8 mouse cellular contexts compared by ENCODE assay signal in the genomic region with DNA sequence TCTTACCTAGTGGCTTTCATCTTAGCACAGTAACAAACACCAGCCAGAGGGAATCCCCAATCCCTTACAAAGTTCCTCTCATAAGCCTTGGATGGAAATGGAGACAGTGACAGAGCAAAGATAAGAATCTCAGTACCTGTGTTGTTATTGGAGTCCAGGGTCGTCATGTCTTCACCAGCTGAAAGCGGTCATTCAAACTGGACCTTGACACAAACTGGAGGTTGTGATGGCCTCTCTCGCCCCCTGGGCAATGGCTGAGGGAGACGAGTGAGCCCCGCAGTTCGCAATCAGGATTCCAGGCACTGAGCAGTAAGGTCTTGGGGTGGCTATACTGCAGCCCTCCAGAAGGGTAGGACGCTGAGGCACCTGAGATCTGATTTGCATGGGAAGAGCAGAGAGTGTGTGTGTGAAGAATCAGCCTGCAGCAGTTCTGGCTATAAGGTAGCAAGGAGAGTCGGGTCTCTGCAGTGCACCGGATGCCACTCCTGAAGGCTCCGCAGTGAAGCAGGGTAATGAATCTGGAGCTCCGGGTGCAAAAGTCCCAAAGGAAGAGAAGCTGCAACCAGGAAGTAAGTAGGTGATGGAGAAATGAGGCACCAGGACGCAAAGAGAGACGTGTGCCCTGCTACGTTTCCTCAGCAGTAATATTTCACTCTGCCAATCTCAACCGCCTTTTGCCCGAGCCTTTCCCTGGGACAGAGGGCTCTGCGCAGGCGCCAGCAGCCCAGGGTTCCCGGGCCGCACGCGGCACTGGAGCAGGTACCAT. TPM values are rescaled to one million over a fixed set of nuclear protein-coding genes. Genes with fewer than 3 reads are reported as not detected.
DNase-seq lines count a peak whose midpoint lies in the region; ATAC-seq lines count a peak whose summit lies in the region.

Nr1d1 (minus strand) TSS at position 752 of the 766 bp plus-strand sequence.

- no peaks in the 10 kb centered on the region for H3K9me3 ChIP-seq in forebrain, embryonic 11.5 days (ENCODE audit: control insufficient read depth, low read length)
- H3K9me3 ChIP-seq in limb, embryonic 15.5 days, result no peaks in the 10 kb centered on the region

- H3K4me3 ChIP-seq in forebrain, embryonic 11.5 days (ENCODE audit: low read depth, low read length), result peak within 1 kb of the TSS; percentile 28
- peak within 1 kb of the TSS; percentile 37 for H3K4me3 ChIP-seq in limb, embryonic 15.5 days

- no peak for DNase-seq in frontal cortex, postnatal 25 days (ENCODE audit: low spot score in 2 of 2)
- peak; percentile 47 for DNase-seq in CD4-positive, CD25-positive, alpha-beta regulatory T cell, adult 2 months (ENCODE audit: low read depth, low spot score)
- no peak for DNase-seq in forebrain, embryonic 11.5 days (ENCODE audit: low spot score)
- DNase-seq in heart, postnatal 4 days, result no peak
- no peak for DNase-seq in embryo, embryonic 11 days

- H3K27me3 ChIP-seq in forebrain, embryonic 11.5 days (ENCODE audit: control insufficient read depth, insufficient read depth, low read length), result no peaks in the 10 kb centered on the region
- H3K27me3 ChIP-seq in limb, embryonic 15.5 days, result no peaks in the 10 kb centered on the region

- WGBS in forebrain, embryonic 11.5 days, result 1% methylated on average over 22 of the region's 22 CpGs
- WGBS in limb, embryonic 15.5 days, result 1% methylated on average over 22 of the region's 22 CpGs

- peak within 1 kb of the TSS; percentile 45 for H3K9ac ChIP-seq in forebrain, embryonic 11.5 days (ENCODE audit: low read length)
- H3K9ac ChIP-seq in limb, embryonic 15.5 days, result no peak within 1 kb of the TSS

- H3K36me3 ChIP-seq in forebrain, embryonic 11.5 days (ENCODE audit: control insufficient read depth, insufficient read depth, low read length), result no peaks in the 10 kb centered on the region
- peaks cover 12% of the 10 kb centered on the region; the same call in 1 of the 2 replicates for H3K36me3 ChIP-seq in limb, embryonic 15.5 days

- peaks cover 29% of the 10 kb centered on the region for H3K4me1 ChIP-seq in forebrain, embryonic 11.5 days (replicated peaks; ENCODE audit: control insufficient read depth, insufficient read depth, low read length)
- H3K4me1 ChIP-seq in limb, embryonic 15.5 days, result peaks cover 62% of the 10 kb centered on the region

- peak; percentile 27 for ATAC-seq in frontal cortex, adult (ENCODE audit: low TSS enrichment)
- ATAC-seq in forebrain, embryonic 11.5 days (replicated peaks; ENCODE audit: low FRiP score), result no peak
- no peak for ATAC-seq in limb, embryonic 15.5 days (ENCODE audit: insufficient number of reproducible peaks, low FRiP score, low TSS enrichment, low read depth)
- no peak for ATAC-seq in monocyte, adult 5-6 weeks (replicated peaks; ENCODE audit: insufficient number of reproducible peaks, low FRiP score, low TSS enrichment, poor library complexity, severe bottlenecking)

- H3K4me2 ChIP-seq in forebrain, embryonic 11.5 days (ENCODE audit: low read depth, low read length, severe bottlenecking), result peak within 1 kb of the TSS; percentile 61
- peak within 1 kb of the TSS; percentile 87 for H3K4me2 ChIP-seq in limb, embryonic 15.5 days

- H3K27ac ChIP-seq in forebrain, embryonic 11.5 days (ENCODE audit: low read depth, low read length), result 0 out of 2 replicates have a peak within 1 kb of the TSS, but pooled peaks have one; percentile 12
- H3K27ac ChIP-seq in limb, embryonic 15.5 days, result peak within 1 kb of the TSS; percentile 89

RNA-seq across cellular contexts. Expression of gene Nr1d1, which starts in this region (rescaled TPM):
- polyA plus RNA-seq in forebrain, embryonic 11.5 days (2014; fragmentation: Nextera tagmentation; extraction: Ambion mirVana), result 1.0 and 1.6 TPM in 2 replicates
- 10 to 100 TPM; 26.3 to 27.6 TPM for total RNA-seq in heart, postnatal 4 days (2021)
- polyA plus RNA-seq in limb, embryonic 15.5 days (2015; fragmentation: Nextera tagmentation; extraction: Ambion mirVana), result 1.2 TPM in 2 replicates
- 0.68 to 4.7 TPM (median 1.9 TPM) in 3 replicates for total RNA-seq in monocyte, adult 5-6 weeks (2017)
